Mouse (Mus musculus) pancreas, adult 10 weeks (tissue): ENCODE results near the gene Gm7951. TPM values are rescaled to one million over a fixed set of nuclear protein-coding genes. Genes with fewer than 3 reads are reported as not detected.

ENCODE experiments used
- polyA plus RNA-seq: library from polyadenylated mRNA; stranded (reverse); fragments of 350-450 nt; fragmentation: Illumina TruSeq; extraction: RNeasy Lipid Tissue Mini Kit (QIAGEN cat#74804); gene quantifications from one replicate; pipeline ENCODE4 v1.2.3, GENCODE M21; 2015; ENCODE audit warnings: low read depth, low replicate concordance; ENCODE audit not compliant: insufficient read depth

Gm7951 gene
- not detected for polyA plus RNA-seq

DNA sequence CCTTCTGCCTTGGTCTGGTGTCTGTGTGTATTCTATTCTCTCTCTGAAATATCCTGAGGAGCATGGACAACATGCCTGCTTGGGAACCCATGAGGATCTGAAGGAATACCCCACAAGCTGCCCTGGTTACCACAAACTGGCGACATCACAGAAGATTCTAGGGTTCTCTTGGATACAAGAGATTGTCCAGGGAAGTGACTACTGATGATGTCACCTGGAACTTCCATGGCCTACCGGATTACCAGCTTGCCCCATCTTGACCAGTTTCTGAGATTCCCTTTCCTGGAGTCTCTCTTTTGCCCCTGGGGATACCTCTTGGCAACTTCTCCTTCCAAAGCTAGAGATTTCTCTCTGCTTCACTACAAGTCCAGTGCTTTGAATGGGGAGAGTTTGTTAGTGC, at the start of gene Gm7951:
TSS of gene Gm7951 (minus strand) at position 101 of the 400 bp plus-strand sequence.

DNA sequence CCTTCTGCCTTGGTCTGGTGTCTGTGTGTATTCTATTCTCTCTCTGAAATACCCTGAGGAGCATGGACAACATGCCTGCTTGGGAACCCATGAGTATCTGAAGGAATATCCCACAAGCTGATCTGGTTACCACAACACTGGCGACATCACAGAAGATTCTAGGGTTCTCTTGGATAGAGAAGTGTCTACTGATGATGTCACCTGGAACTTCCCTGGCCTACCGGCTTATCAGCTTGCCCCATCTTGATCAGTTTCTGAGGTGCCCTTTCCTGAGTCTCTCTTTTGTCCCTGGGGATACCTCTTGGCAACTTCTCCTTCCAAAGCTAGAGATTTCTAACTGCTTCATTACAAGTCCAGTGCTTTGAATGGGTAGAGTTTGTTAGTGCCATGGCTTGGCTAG, 45.4 kb upstream of the Gm7951 start, which contains the start of gene Gm17027:
TSS of gene Gm17027 (minus strand) at position 101 of the 400 bp plus-strand sequence.

Other genes with a start within 250 kb of the Gm7951 start
- gene Gm7980, start 210.1 kb downstream of the Gm7951 start, polyA plus RNA-seq = not detected
- gene 1700049E17Rik1, start 192.4 kb downstream of the Gm7951 start, polyA plus RNA-seq = not detected
- not detected for gene 1700024B05Rik, start 173.4 kb downstream of the Gm7951 start, polyA plus RNA-seq
- gene Gm6401, start 149.4 kb downstream of the Gm7951 start, polyA plus RNA-seq = not detected
- gene Gm3543, start 134.0 kb downstream of the Gm7951 start, polyA plus RNA-seq = not detected
- gene Gm17027, start 45.3 kb upstream of the Gm7951 start, polyA plus RNA-seq = not detected
- not detected for gene Gm3573, start 73.4 kb upstream of the Gm7951 start, polyA plus RNA-seq
- gene Gm17026, start 142.7 kb upstream of the Gm7951 start, polyA plus RNA-seq = not detected
- not detected for gene Gm9611, start 180.0 kb upstream of the Gm7951 start, polyA plus RNA-seq
- gene Gm7995, start 192.8 kb upstream of the Gm7951 start, polyA plus RNA-seq = not detected